Mouse (Mus musculus) intestine, embryonic 14.5 days (tissue): ENCODE measurements at regions not wholly inside any gene's neighbourhood (a gene's known extent, or its start where the extent isn't known, plus 50 kb on each side); places are given as distances from the start of the nearest gene placed in this dataset.
"Not testable (repeated sequence)": the region's sequence is repeated elsewhere in the genome, so short reads cannot be mapped to it uniquely, and the experiment has no call there.

Experiments used
- ATAC-seq: fragments of 200-750 bp; cut with Nextera tagmentation; replicated peaks from 2 replicates; pipeline ENCODE4 v1.8.0; 2017; ENCODE audit warnings: low read depth, moderate number of reproducible peaks, moderate TSS enrichment, moderate library complexity; ENCODE audit not compliant: low FRiP score, low TSS enrichment
- DNase-seq: peaks from one replicate; pipeline ENCODE4 v3.0.0-alpha.2; 2018; ENCODE audit warnings: low spot score
- H3K27ac ChIP-seq: fragments of 300-500 bp; sonication (generic); 2 replicates; pipeline ENCODE4 v1.5.1; 2014; ENCODE audit warnings: low read depth, mild to moderate bottlenecking, control low read depth
- H3K27me3 ChIP-seq: fragments of 300-500 bp; sonication (generic); replicated peaks from 2 replicates; pipeline ENCODE4 v1.6.1; 2014; ENCODE audit warnings: low read length, control low read depth; ENCODE audit not compliant: control insufficient read depth, insufficient read depth
- H3K36me3 ChIP-seq: fragments of 300-500 bp; sonication (generic); 2 replicates; pipeline ENCODE4 v1.6.1; 2014; ENCODE audit warnings: low read length, control low read depth; ENCODE audit not compliant: control insufficient read depth, insufficient read depth
- H3K4me1 ChIP-seq: fragments of 300-500 bp; sonication (generic); replicated peaks from 2 replicates; pipeline ENCODE4 v1.6.1; 2014; ENCODE audit warnings: low read length, control low read depth, mixed read lengths; ENCODE audit not compliant: control insufficient read depth, insufficient read depth
- H3K4me2 ChIP-seq: fragments of 300-500 bp; sonication (generic); 2 replicates; pipeline ENCODE4 v1.6.1; 2014; ENCODE audit warnings: low read length
- H3K4me3 ChIP-seq: fragments of 300-500 bp; sonication (generic); 2 replicates; pipeline ENCODE4 v1.5.1; 2014; ENCODE audit warnings: low read depth, low read length, control low read depth, mixed read lengths
- H3K9ac ChIP-seq: fragments of 300-500 bp; sonication (generic); 2 replicates; pipeline ENCODE4 v1.6.1; 2014; ENCODE audit warnings: mild to moderate bottlenecking, low read length
- H3K9me3 ChIP-seq: fragments of 300-500 bp; sonication (generic); 2 replicates; pipeline ENCODE4 v1.6.1; 2016; ENCODE audit warnings: low read length, control low read depth; ENCODE audit not compliant: control insufficient read depth
- WGBS: fragments of 180-500 bp; shearing (Covaris S2); extraction: QIAGEN DNeasy Blood & Tissue Kit; methylation state at CpG from one replicate; pipeline ENCODE4 v1.1.7; 2014; 5-methylcytosine and 5-hydroxymethylcytosine counted together

GRCm38 (mm10) chr7:73075391-73075790 lies 299.9 kb upstream of the Rgma start:
- H3K9me3 ChIP-seq, ATAC-seq: not testable (repeated sequence)

GRCm38 (mm10) chr7:73087496-73088185 lies 287.7 kb upstream of the Rgma start:
- Histone ChIP-seq H3K27me3 (no peaks in the 10 kb centered on the region), H3K4me2 (no peak overlapping the region), H3K4me3 (no peak overlapping the region), H3K9me3 (no peaks in the 10 kb centered on the region), H3K9ac (no peak overlapping the region), H3K4me1 (no peaks in the 10 kb centered on the region), H3K36me3 (no peaks in the 10 kb centered on the region), H3K27ac (no peak overlapping the region)
- 89% methylated on average over 10 of the region's 10 CpGs for WGBS
- ATAC-seq = no peak
- DNase-seq = no peak

More at GRCm38 (mm10) chr7:73075391-73075790, 299.9 kb upstream of the Rgma start:
- H3K4me2 ChIP-seq, H3K27me3 ChIP-seq, H3K9ac ChIP-seq, H3K36me3 ChIP-seq, H3K4me1 ChIP-seq, H3K4me3 ChIP-seq, DNase-seq, H3K27ac ChIP-seq: not testable (repeated sequence)
- 94% methylated on average over 7 of the region's 7 CpGs for WGBS

GRCm38 (mm10) chr7:73088321-73088720 lies 287.0 kb upstream of the Rgma start:
- H3K4me1 ChIP-seq = no peaks in the 10 kb centered on the region
- no peaks in the 10 kb centered on the region for H3K9me3 ChIP-seq
- no peaks in the 10 kb centered on the region for H3K27me3 ChIP-seq
- H3K4me2 ChIP-seq = no peak overlapping the region
- H3K9ac ChIP-seq = no peak overlapping the region
- no peak overlapping the region for H3K4me3 ChIP-seq
- 88% methylated on average over 8 of the region's 8 CpGs for WGBS
- no peak for ATAC-seq
- DNase-seq = no peak
- no peaks in the 10 kb centered on the region for H3K36me3 ChIP-seq
- H3K27ac ChIP-seq = no peak overlapping the region

GRCm38 (mm10) chr7:73091758-73092157 lies 283.6 kb upstream of the Rgma start:
- Histone ChIP-seq H3K27ac (no peak overlapping the region), H3K9me3 (no peaks in the 10 kb centered on the region), H3K9ac (no peak overlapping the region), H3K27me3 (no peaks in the 10 kb centered on the region), H3K36me3 (no peaks in the 10 kb centered on the region), H3K4me2 (no peak overlapping the region), H3K4me1 (no peaks in the 10 kb centered on the region), H3K4me3 (no peak overlapping the region)
- no peak for ATAC-seq
- 97% methylated on average over 3 of the region's 3 CpGs for WGBS
- DNase-seq = no peak

GRCm38 (mm10) chr7:73094059-73094458 lies 281.2 kb upstream of the Rgma start:
- ATAC-seq = no peak
- Histone ChIP-seq H3K27me3 (no peaks in the 10 kb centered on the region), H3K27ac (no peak overlapping the region), H3K36me3 (no peaks in the 10 kb centered on the region), H3K4me2 (no peak overlapping the region), H3K9ac (no peak overlapping the region), H3K4me3 (no peak overlapping the region), H3K9me3 (no peaks in the 10 kb centered on the region), H3K4me1 (no peaks in the 10 kb centered on the region)
- 54% methylated on average over 3 of the region's 3 CpGs for WGBS
- DNase-seq = no peak

GRCm38 (mm10) chr7:73118871-73119270 lies 256.4 kb upstream of the Rgma start:
- Histone ChIP-seq H3K27me3 (no peaks in the 10 kb centered on the region), H3K4me2 (no peak overlapping the region), H3K4me3 (no peak overlapping the region), H3K9ac (no peak overlapping the region), H3K27ac (no peak overlapping the region), H3K4me1 (no peaks in the 10 kb centered on the region), H3K36me3 (no peaks in the 10 kb centered on the region), H3K9me3 (no peaks in the 10 kb centered on the region)
- WGBS = 41% methylated on average over 8 of the region's 8 CpGs
- no peak for DNase-seq
- no peak for ATAC-seq

- H3K27me3 ChIP-seq = no peaks in the 10 kb centered on the region
- no peaks in the 10 kb centered on the region for H3K36me3 ChIP-seq
- H3K4me1 ChIP-seq = no peaks in the 10 kb centered on the region
- DNase-seq (no peak), ATAC-seq (no peak)
- H3K27ac ChIP-seq = no peak overlapping the region
- no peak overlapping the region for H3K4me2 ChIP-seq
- H3K4me3 ChIP-seq = no peak overlapping the region
- no peaks in the 10 kb centered on the region for H3K9me3 ChIP-seq
- 55% methylated on average over 9 of the region's 9 CpGs for WGBS
- H3K9ac ChIP-seq = no peak overlapping the region
Measured at GRCm38 (mm10) chr7:73120276-73120675, 255.0 kb upstream of the Rgma start.

- H3K4me1 ChIP-seq = no peaks in the 10 kb centered on the region
- H3K27ac ChIP-seq = no peak overlapping the region
- H3K36me3 ChIP-seq = no peaks in the 10 kb centered on the region
- H3K4me3 ChIP-seq = no peak overlapping the region
- no peak for DNase-seq
- no peak for ATAC-seq
- whole genome bisulfite sequencing = 62% methylated on average over 2 of the region's 2 CpGs
- H3K27me3 ChIP-seq = no peaks in the 10 kb centered on the region
- H3K4me2 ChIP-seq = no peak overlapping the region
- no peak overlapping the region for H3K9ac ChIP-seq
- H3K9me3 ChIP-seq = no peaks in the 10 kb centered on the region
Measured at GRCm38 (mm10) chr7:73124976-73125375, 250.3 kb upstream of the Rgma start.

- no peak overlapping the region for H3K4me3 ChIP-seq
- no peak for ATAC-seq
- H3K36me3 ChIP-seq = no peaks in the 10 kb centered on the region
- 18% methylated on average over 11 of the region's 11 CpGs for WGBS
- no peak overlapping the region for H3K27ac ChIP-seq
- H3K9ac ChIP-seq = no peak overlapping the region
- H3K27me3 ChIP-seq = no peaks in the 10 kb centered on the region
- H3K4me2 ChIP-seq = no peak overlapping the region
- no peaks in the 10 kb centered on the region for H3K4me1 ChIP-seq
- DNase-seq = no peak
- H3K9me3 ChIP-seq = no peaks in the 10 kb centered on the region
Measured at GRCm38 (mm10) chr7:73125864-73126263, 249.4 kb upstream of the Rgma start.
